8 mouse cellular contexts compared by ENCODE assay signal in the genomic region with DNA sequence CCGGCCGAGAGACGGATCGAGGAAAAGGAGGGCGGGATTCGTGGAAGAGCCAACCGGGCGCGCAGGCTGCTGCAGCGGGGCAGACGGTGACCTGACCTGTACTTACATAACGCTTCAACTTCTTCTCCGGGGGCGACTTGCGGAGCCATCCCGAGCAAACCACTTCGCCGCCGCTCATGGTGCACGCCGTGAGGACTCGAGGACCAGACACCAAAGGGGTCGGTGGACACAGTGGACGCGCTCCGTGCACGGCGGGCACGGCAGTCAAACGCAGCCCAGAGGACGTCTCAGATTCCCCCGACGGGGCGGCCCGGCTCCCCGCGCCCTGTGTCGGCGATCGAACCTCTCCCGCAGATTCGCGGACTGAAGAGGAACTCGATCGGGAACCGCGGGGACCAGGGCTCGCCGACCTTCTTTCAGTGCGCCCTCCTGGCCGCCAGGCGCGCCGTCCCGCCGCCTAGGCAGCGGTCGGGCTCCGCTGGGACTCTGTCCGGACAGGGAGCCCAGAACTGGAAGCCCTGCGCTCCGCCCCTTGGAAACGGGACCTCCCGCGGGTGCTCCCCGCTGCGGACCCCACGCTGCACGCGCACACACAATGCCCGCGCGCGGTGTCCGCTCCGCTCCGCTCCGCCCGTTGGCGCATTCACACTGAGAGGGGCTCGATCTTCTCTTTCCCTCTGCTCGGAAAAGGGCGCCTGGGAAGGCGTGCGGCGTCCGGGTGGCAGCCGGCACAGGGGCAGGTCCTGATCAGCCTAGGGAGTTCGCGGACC. TPM values are rescaled to one million over a fixed set of nuclear protein-coding genes. Genes with fewer than 3 reads are reported as not detected.
DNase-seq lines count a peak whose midpoint lies in the region; ATAC-seq lines count a peak whose summit lies in the region.

No protein-coding gene starts in this region.

- peak; percentile 67 to 70 for DNase-seq in urinary bladder, adult 18-20 months (ENCODE audit: low spot score in 2 of 2)
- no peak for DNase-seq in urinary bladder, postnatal 10 days (ENCODE audit: low spot score)
- no peak for DNase-seq in embryonic facial prominence, embryonic 10.5 days (ENCODE audit: low spot score)
- peak; percentile 70 for DNase-seq in heart, adult 8-10 months (ENCODE audit: low spot score)
- DNase-seq in kidney, adult 8-10 months, result peak; percentile 74 to 81
- peak; percentile 35 for DNase-seq in thymus, postnatal 14 days

- H3K27me3 ChIP-seq in embryonic facial prominence, embryonic 10.5 days (replicated peaks; ENCODE audit: low read depth, poor library complexity, severe bottlenecking), result no peaks in the 10 kb centered on the region
- H3K27me3 ChIP-seq in liver, embryonic 15.5 days, result peaks cover 52% of the 10 kb centered on the region
- H3K27me3 ChIP-seq in neural tube, embryonic 12.5 days (replicated peaks), result no peaks in the 10 kb centered on the region

- no peaks in the 10 kb centered on the region for H3K9me3 ChIP-seq in embryonic facial prominence, embryonic 10.5 days
- H3K9me3 ChIP-seq in liver, embryonic 15.5 days (replicated peaks), result no peaks in the 10 kb centered on the region
- no peaks in the 10 kb centered on the region for H3K9me3 ChIP-seq in neural tube, embryonic 12.5 days

- peaks cover 29% of the 10 kb centered on the region for H3K4me1 ChIP-seq in embryonic facial prominence, embryonic 10.5 days
- H3K4me1 ChIP-seq in liver, embryonic 15.5 days (replicated peaks), result peaks cover 36% of the 10 kb centered on the region
- peaks cover 28% of the 10 kb centered on the region for H3K4me1 ChIP-seq in neural tube, embryonic 12.5 days

- peak; percentile 60 for ATAC-seq in liver, embryonic 15.5 days (ENCODE audit: insufficient read depth)
- peak; percentile 74 for ATAC-seq in neural tube, embryonic 12.5 days (ENCODE audit: low FRiP score, low read depth)

- H3K4me3 ChIP-seq in embryonic facial prominence, embryonic 10.5 days, result peak overlapping the region; percentile 91
- peak overlapping the region; percentile 67 for H3K4me3 ChIP-seq in liver, embryonic 15.5 days (replicated peaks)
- H3K4me3 ChIP-seq in neural tube, embryonic 12.5 days, result peak overlapping the region; percentile 81

- H3K9ac ChIP-seq in liver, embryonic 15.5 days, result peak overlapping the region; percentile 55
- peak overlapping the region; percentile 84 for H3K9ac ChIP-seq in neural tube, embryonic 12.5 days

- peak overlapping the region; percentile 97 for H3K27ac ChIP-seq in embryonic facial prominence, embryonic 10.5 days (replicated peaks)
- peak overlapping the region; percentile 83 for H3K27ac ChIP-seq in liver, embryonic 15.5 days (replicated peaks)
- peak overlapping the region; percentile 87 for H3K27ac ChIP-seq in neural tube, embryonic 12.5 days

- under 1% methylated on average over 90 of the region's 90 CpGs for WGBS in embryonic facial prominence, embryonic 10.5 days
- WGBS in liver, embryonic 15.5 days (ENCODE audit: insufficient replicate concordance), result 0% methylated on average over 90 of the region's 90 CpGs
- WGBS in neural tube, embryonic 12.5 days, result under 1% methylated on average over 90 of the region's 90 CpGs

- peak overlapping the region; percentile 83 for H3K4me2 ChIP-seq in liver, embryonic 15.5 days
- peak overlapping the region; percentile 82 for H3K4me2 ChIP-seq in neural tube, embryonic 12.5 days (replicated peaks)

- no peaks in the 10 kb centered on the region for H3K36me3 ChIP-seq in embryonic facial prominence, embryonic 10.5 days (replicated peaks)
- H3K36me3 ChIP-seq in liver, embryonic 15.5 days (replicated peaks), result no peaks in the 10 kb centered on the region
- no peaks in the 10 kb centered on the region for H3K36me3 ChIP-seq in neural tube, embryonic 12.5 days

RNA-seq across cellular contexts. Expression of gene Gab1, which starts 0.7 kb away (rescaled TPM):
- 14.5 and 15.0 TPM in 2 replicates for polyA plus RNA-seq in embryonic facial prominence, embryonic 10.5 days (2016; fragmentation: Nextera tagmentation; extraction: Ambion mirVana)
- 10 to 100 TPM; 33.6 to 43.1 (median 40.6) TPM for total RNA-seq in heart, adult 8-10 months (2022)
- 7.1 and 7.2 TPM in 2 replicates for polyA plus RNA-seq in liver, embryonic 15.5 days (2015; fragmentation: Nextera tagmentation; extraction: Ambion mirVana)
- polyA plus RNA-seq in neural tube, embryonic 12.5 days (2016; fragmentation: Nextera tagmentation; extraction: Ambion mirVana), result 15.8 and 17.6 TPM in 2 replicates

Comparison
In these comparisons a context has a peak if more than half of its experiments do, and no peak if none do; other contexts are left out.
1. DNase-seq: peak in urinary bladder, adult 18-20 months (2 of 2), heart, adult 8-10 months (single experiment), kidney, adult 8-10 months (2 of 2) and thymus, postnatal 14 days (single experiment); none in urinary bladder, postnatal 10 days (single experiment) and embryonic facial prominence, embryonic 10.5 days (single experiment).
2. Peak in every context shown above with its lines, with median percentiles within 50 percentile points of each other: H3K27ac ChIP-seq and H3K4me3 ChIP-seq.